Mouse (Mus musculus): ENCODE results near the gene Rhot2. TPM values are rescaled to one million over a fixed set of nuclear protein-coding genes. Genes with fewer than 3 reads are reported as not detected.
A peak's percentile ranks its signal among the peaks of the same experiment; 100 is the strongest.

Rhot2 gene
- polyA plus RNA-seq, 1 experiment from 2014 or later: 15.2 TPM

GRCm38 (mm10) chr17:25796211-25796771, 48.4 kb downstream of the Rhot2 start:
- no peak for ATAC-seq (replicated peaks)

GRCm38 (mm10) chr17:25795609-25796092, 49.0 kb downstream of the Rhot2 start, which contains the start of gene AC134908.4:
AC134908.4 (minus strand) TSS chr17:25795659.
- WGBS: 6% methylated on average over 6 of the region's 6 CpGs

More at GRCm38 (mm10) chr17:25796211-25796771, 48.4 kb downstream of the Rhot2 start:
- Histone ChIP-seq H3K9me3 (no peaks in the 10 kb centered on the region), H3K4me1 (peaks cover 60% of the 10 kb centered on the region), H3K27me3 (0 out of 2 replicates have a peak, but pooled peaks cover 4% of the 10 kb centered on the region), H3K27ac (replicated peaks) (peak overlapping the region; percentile 40), H3K4me2 (replicated peaks) (peak overlapping the region; percentile 86), H3K36me3 (no peaks in the 10 kb centered on the region), H3K9ac (replicated peaks) (peak overlapping the region; percentile 44), H3K4me3 (peak overlapping the region; percentile 63)
- 1% methylated on average over 37 of the region's 37 CpGs for WGBS

GRCm38 (mm10) chr17:25794998-25795397, 49.7 kb downstream of the Rhot2 start:
- no peak for ATAC-seq (replicated peaks)
- no peak overlapping the region for H3K9ac ChIP-seq (replicated peaks)
- H3K4me2 ChIP-seq (replicated peaks): peak overlapping the region; percentile 86
- peak overlapping the region; percentile 35; the same call in 1 of the 2 replicates for H3K27ac ChIP-seq (replicated peaks)
- H3K27me3 ChIP-seq: 0 out of 2 replicates have a peak, but pooled peaks cover 4% of the 10 kb centered on the region
- no peak overlapping the region for H3K4me3 ChIP-seq
- no peaks in the 10 kb centered on the region for H3K9me3 ChIP-seq
- 46% methylated on average over 17 of the region's 17 CpGs for WGBS
- peaks cover 66% of the 10 kb centered on the region for H3K4me1 ChIP-seq
- no peaks in the 10 kb centered on the region for H3K36me3 ChIP-seq

More at GRCm38 (mm10) chr17:25795609-25796092, 49.0 kb downstream of the Rhot2 start, which contains the start of gene AC134908.4:
- peak within 1 kb of the TSS; percentile 63 for H3K4me3 ChIP-seq
- ATAC-seq (replicated peaks): no peak
- peak within 1 kb of the TSS; percentile 44 for H3K9ac ChIP-seq (replicated peaks)
- no peaks in the 10 kb centered on the region for H3K9me3 ChIP-seq
- H3K27me3 ChIP-seq: 0 out of 2 replicates have a peak, but pooled peaks cover 4% of the 10 kb centered on the region
- H3K27ac ChIP-seq (replicated peaks): peak within 1 kb of the TSS; percentile 40
- H3K4me1 ChIP-seq: peaks cover 64% of the 10 kb centered on the region
- no peaks in the 10 kb centered on the region for H3K36me3 ChIP-seq
- peak within 1 kb of the TSS; percentile 86 for H3K4me2 ChIP-seq (replicated peaks)

GRCm38 (mm10) chr17:25794197-25794596, 50.5 kb downstream of the Rhot2 start:
- Histone ChIP-seq H3K9me3 (no peaks in the 10 kb centered on the region), H3K9ac (replicated peaks) (no peak overlapping the region), H3K36me3 (0 out of 2 replicates have a peak, but pooled peaks cover 6% of the 10 kb centered on the region), H3K4me2 (replicated peaks) (peak overlapping the region; percentile 86; the same call in 1 of the 2 replicates), H3K4me1 (peaks cover 66% of the 10 kb centered on the region), H3K27ac (replicated peaks) (peak overlapping the region; percentile 95), H3K27me3 (0 out of 2 replicates have a peak, but pooled peaks cover 4% of the 10 kb centered on the region), H3K4me3 (no peak overlapping the region)
- ATAC-seq (replicated peaks): no peak
- 8% methylated on average over 13 of the region's 13 CpGs for WGBS

GRCm38 (mm10) chr17:25792615-25793014, 52.0 kb downstream of the Rhot2 start, which contains the start of gene Fam173a:
Fam173a (minus strand) TSS chr17:25792901.
- H3K9me3 ChIP-seq: no peaks in the 10 kb centered on the region
- peak within 1 kb of the TSS; percentile 83 for H3K9ac ChIP-seq (replicated peaks)
- H3K27ac ChIP-seq (replicated peaks): peak within 1 kb of the TSS; percentile 95
- H3K4me1 ChIP-seq: peaks cover 65% of the 10 kb centered on the region
- 0% methylated on average over 14 of the region's 14 CpGs for WGBS
- ATAC-seq (replicated peaks): peak; percentile 41
- H3K27me3 ChIP-seq: 0 out of 2 replicates have a peak, but pooled peaks cover 4% of the 10 kb centered on the region
- H3K36me3 ChIP-seq: 0 out of 2 replicates have a peak, but pooled peaks cover 7% of the 10 kb centered on the region
- peak within 1 kb of the TSS; percentile 93 for H3K4me2 ChIP-seq (replicated peaks)
- H3K4me3 ChIP-seq: peak within 1 kb of the TSS; percentile 92

GRCm38 (mm10) chr17:25791843-25792527, 52.7 kb downstream of the Rhot2 start:
- WGBS: under 1% methylated on average over 45 of the region's 45 CpGs
- peak overlapping the region; percentile 92 for H3K4me3 ChIP-seq
- H3K27me3 ChIP-seq: 0 out of 2 replicates have a peak, but pooled peaks cover 4% of the 10 kb centered on the region
- peak overlapping the region; percentile 83 for H3K9ac ChIP-seq (replicated peaks)
- H3K36me3 ChIP-seq: 0 out of 2 replicates have a peak, but pooled peaks cover 7% of the 10 kb centered on the region
- H3K9me3 ChIP-seq: no peaks in the 10 kb centered on the region
- peaks cover 59% of the 10 kb centered on the region for H3K4me1 ChIP-seq
- H3K27ac ChIP-seq (replicated peaks): peak overlapping the region; percentile 95
- peak; percentile 72 for ATAC-seq (replicated peaks)
- peak overlapping the region; percentile 93 for H3K4me2 ChIP-seq (replicated peaks)

- Histone ChIP-seq H3K36me3 (0 out of 2 replicates have a peak, but pooled peaks cover 7% of the 10 kb centered on the region), H3K9ac (replicated peaks) (peak overlapping the region; percentile 83), H3K27ac (replicated peaks) (peak overlapping the region; percentile 95), H3K4me3 (peak overlapping the region; percentile 92), H3K9me3 (no peaks in the 10 kb centered on the region), H3K4me2 (replicated peaks) (peak overlapping the region; percentile 93), H3K27me3 (no peaks in the 10 kb centered on the region), H3K4me1 (peaks cover 53% of the 10 kb centered on the region)
- no peak; the same call in 1 of the 2 replicates for ATAC-seq (replicated peaks)
- WGBS: 23% methylated on average over 19 of the region's 19 CpGs
These were observed 53.3 kb downstream of the Rhot2 start for GRCm38 (mm10) chr17:25791320-25791842.

Small RNA genes lying within 50 kb of the gene (microRNA-seq; reads per million reads assigned to microRNA genes)
- gene Mir3082: not detected

Other genes starting within 250 kb of the Rhot2 start
- gene Gng13, start 127.7 kb downstream of the Rhot2 start, polyA plus RNA-seq (2015; fragmentation: Nextera tagmentation; extraction: Ambion mirVana): 1.6 and 1.7 TPM in 2 replicates
- 14.5 and 14.8 TPM in 2 replicates for gene Chtf18, start 117.4 kb downstream of the Rhot2 start, polyA plus RNA-seq (2015; fragmentation: Nextera tagmentation; extraction: Ambion mirVana)
- 24.2 and 26.3 TPM in 2 replicates for gene Rpusd1, start 117.2 kb downstream of the Rhot2 start, polyA plus RNA-seq (2015; fragmentation: Nextera tagmentation; extraction: Ambion mirVana)
- gene Mslnl, start 108.8 kb downstream of the Rhot2 start, polyA plus RNA-seq (2015; fragmentation: Nextera tagmentation; extraction: Ambion mirVana): not detected in 2 replicates
- gene Msln, start 90.5 kb downstream of the Rhot2 start, polyA plus RNA-seq (2015; fragmentation: Nextera tagmentation; extraction: Ambion mirVana): 0.31 and 0.72 TPM in 2 replicates
- gene Narfl, start 71.1 kb downstream of the Rhot2 start, polyA plus RNA-seq (2015; fragmentation: Nextera tagmentation; extraction: Ambion mirVana): 30.9 and 31.2 TPM in 2 replicates
- gene Haghl, start 59.2 kb downstream of the Rhot2 start, polyA plus RNA-seq (2015; fragmentation: Nextera tagmentation; extraction: Ambion mirVana): 115 and 121 TPM in 2 replicates
- gene Ccdc78, start 58.3 kb downstream of the Rhot2 start, polyA plus RNA-seq (2015; fragmentation: Nextera tagmentation; extraction: Ambion mirVana): 0.17 and 0.26 TPM in 2 replicates
- 71.4 and 84.2 TPM in 2 replicates for gene Fam173a, start 52.0 kb downstream of the Rhot2 start, polyA plus RNA-seq (2015; fragmentation: Nextera tagmentation; extraction: Ambion mirVana)
- not detected in 2 replicates for gene AC134908.4, start 49.2 kb downstream of the Rhot2 start, polyA plus RNA-seq (2015; fragmentation: Nextera tagmentation; extraction: Ambion mirVana)
- gene Metrn, start 47.7 kb downstream of the Rhot2 start, polyA plus RNA-seq (2015; fragmentation: Nextera tagmentation; extraction: Ambion mirVana): 31.4 and 37.3 TPM in 2 replicates
- 33.2 and 35.3 TPM in 2 replicates for gene Fbxl16, start 35.8 kb downstream of the Rhot2 start, polyA plus RNA-seq (2015; fragmentation: Nextera tagmentation; extraction: Ambion mirVana)
- 34.2 and 34.3 TPM in 2 replicates for gene Wdr24, start 21.2 kb downstream of the Rhot2 start, polyA plus RNA-seq (2015; fragmentation: Nextera tagmentation; extraction: Ambion mirVana)
- 65.9 and 67.0 TPM in 2 replicates for gene Jmjd8, start 16.0 kb downstream of the Rhot2 start, polyA plus RNA-seq (2015; fragmentation: Nextera tagmentation; extraction: Ambion mirVana)
- 308 and 313 TPM in 2 replicates for gene Stub1, start 11.4 kb downstream of the Rhot2 start, polyA plus RNA-seq (2015; fragmentation: Nextera tagmentation; extraction: Ambion mirVana)
- 29.1 and 30.8 TPM in 2 replicates for gene Rhbdl1, start 7.6 kb downstream of the Rhot2 start, polyA plus RNA-seq (2015; fragmentation: Nextera tagmentation; extraction: Ambion mirVana)
- 8.3 and 10.1 TPM in 2 replicates for gene Gm20683, start 3.1 kb downstream of the Rhot2 start, polyA plus RNA-seq (2015; fragmentation: Nextera tagmentation; extraction: Ambion mirVana)
- gene Wdr90, start 16.6 kb upstream of the Rhot2 start, polyA plus RNA-seq (2015; fragmentation: Nextera tagmentation; extraction: Ambion mirVana): 18.8 and 24.8 TPM in 2 replicates
- gene Mcrip2, start 23.9 kb upstream of the Rhot2 start, polyA plus RNA-seq (2015; fragmentation: Nextera tagmentation; extraction: Ambion mirVana): 14.4 and 16.7 TPM in 2 replicates
- 61.8 and 62.0 TPM in 2 replicates for gene Mettl26, start 30.2 kb upstream of the Rhot2 start, polyA plus RNA-seq (2015; fragmentation: Nextera tagmentation; extraction: Ambion mirVana)
- gene Wfikkn1, start 36.0 kb upstream of the Rhot2 start, polyA plus RNA-seq (2015; fragmentation: Nextera tagmentation; extraction: Ambion mirVana): 0.55 and 0.60 TPM in 2 replicates
- 50.8 and 52.6 TPM in 2 replicates for gene Rab40c, start 74.9 kb upstream of the Rhot2 start, polyA plus RNA-seq (2015; fragmentation: Nextera tagmentation; extraction: Ambion mirVana)
- gene Pigq, start 100.1 kb upstream of the Rhot2 start, polyA plus RNA-seq (2015; fragmentation: Nextera tagmentation; extraction: Ambion mirVana): 51.7 and 53.4 TPM in 2 replicates
- not detected in 2 replicates for gene Nhlrc4, start 100.1 kb upstream of the Rhot2 start, polyA plus RNA-seq (2015; fragmentation: Nextera tagmentation; extraction: Ambion mirVana)
- gene A930017K11Rik, start 107.7 kb upstream of the Rhot2 start, polyA plus RNA-seq (2015; fragmentation: Nextera tagmentation; extraction: Ambion mirVana): 0.09 TPM in 1 of 2 replicates, not detected in the other
- 23.9 and 24.8 TPM in 2 replicates for gene Capn15, start 140.9 kb upstream of the Rhot2 start, polyA plus RNA-seq (2015; fragmentation: Nextera tagmentation; extraction: Ambion mirVana)
- gene Rab11fip3, start 224.7 kb upstream of the Rhot2 start, polyA plus RNA-seq (2015; fragmentation: Nextera tagmentation; extraction: Ambion mirVana): 34.0 and 36.3 TPM in 2 replicates
- gene Decr2, start 245.5 kb upstream of the Rhot2 start, polyA plus RNA-seq (2015; fragmentation: Nextera tagmentation; extraction: Ambion mirVana): 27.7 and 29.1 TPM in 2 replicates

Measured in forebrain, embryonic 15.5 days (tissue).